Comparison of ENCODE assay signal across 26 mouse cellular contexts in the genomic region with DNA sequence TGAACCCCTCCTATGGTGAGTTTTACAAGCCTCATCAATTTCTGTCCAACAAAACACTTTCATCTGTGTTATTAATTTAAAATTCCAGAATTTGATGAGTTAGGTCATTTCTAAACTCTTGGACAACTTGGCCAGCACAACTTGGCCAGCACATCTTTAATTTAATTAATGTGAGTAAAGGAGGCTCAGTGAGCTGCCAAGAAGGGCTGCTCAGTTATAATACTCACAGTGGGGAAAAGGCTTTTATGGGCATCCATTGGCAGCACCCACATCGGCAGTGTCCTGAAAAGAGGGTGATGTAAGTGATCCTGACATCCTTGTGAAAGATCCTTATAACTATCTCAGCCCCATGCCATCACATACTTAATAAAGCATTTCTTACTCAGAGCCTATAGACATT.
"Had no signal": no experiment of that assay in that cellular context is flagged by ENCODE, and none has a peak within 500 bp of the region (broad histone marks: within the 10 kb centered on the region; RNA-seq: fewer than 3 reads in every experiment).

No protein-coding gene starts in this region.

- H3K4me3 ChIP-seq: gastrocnemius, adult 2 months; heart, adult 2 months; heart, embryonic 10.5 days; heart, embryonic 12.5 days; hindbrain, embryonic 10.5 days; hindbrain, embryonic 12.5 days; intestine, embryonic 15.5 days; layer of hippocampus, adult 2 months; left cerebral cortex, adult 2 months; limb, embryonic 10.5 days; limb, embryonic 12.5 days had no signal

- H3K4me2 ChIP-seq: heart, embryonic 12.5 days; hindbrain, embryonic 12.5 days; hindbrain, embryonic 14.5 days; intestine, embryonic 15.5 days; limb, embryonic 12.5 days; liver, embryonic 11.5 days had no signal

- H3K9me3 ChIP-seq: heart, embryonic 10.5 days; heart, embryonic 12.5 days; hindbrain, embryonic 10.5 days; hindbrain, embryonic 12.5 days; intestine, embryonic 15.5 days; limb, embryonic 10.5 days; limb, embryonic 12.5 days had no signal

- H3K4me1 ChIP-seq: heart, embryonic 10.5 days; heart, embryonic 12.5 days; hindbrain, embryonic 10.5 days; hindbrain, embryonic 12.5 days; intestine, embryonic 15.5 days; limb, embryonic 10.5 days; limb, embryonic 12.5 days had no signal

- DNase-seq: gastrocnemius, adult 2 months; gastrocnemius, postnatal 10 days; gastrocnemius, postnatal 25 days; heart, adult 2 months; heart, postnatal 10 days; heart, postnatal 4 days; kidney, adult 18-20 months; kidney, adult 8-10 months; kidney, postnatal 10 days; kidney, postnatal 25 days; kidney, postnatal 4 days; liver had no signal

- ATAC-seq: hindbrain, embryonic 16.5 days; inflammation-experienced regulatory T-cells, adult 6 months; intestine, embryonic 15.5 days; intestine, postnatal 0 days had no signal

- H3K36me3 ChIP-seq: heart, embryonic 10.5 days; heart, embryonic 12.5 days; hindbrain, embryonic 10.5 days; hindbrain, embryonic 12.5 days; intestine, embryonic 15.5 days; limb, embryonic 10.5 days; limb, embryonic 12.5 days had no signal

- H3K27me3 ChIP-seq: heart, embryonic 12.5 days; hindbrain, embryonic 12.5 days; intestine, embryonic 15.5 days; limb, embryonic 12.5 days had no signal

- H3K9ac ChIP-seq: heart, embryonic 12.5 days; hindbrain, embryonic 12.5 days; hindbrain, embryonic 14.5 days; intestine, embryonic 15.5 days; limb, embryonic 12.5 days had no signal

- H3K27ac ChIP-seq: gastrocnemius, adult 2 months; heart, adult 2 months; heart, embryonic 10.5 days; hindbrain, embryonic 10.5 days; hindbrain, embryonic 12.5 days; hindbrain, embryonic 14.5 days; intestine, embryonic 15.5 days; layer of hippocampus, adult 2 months; left cerebral cortex, adult 2 months; limb, embryonic 10.5 days; limb, embryonic 12.5 days had no signal
